In genomic region chr17:34803367-34803766, GRCm38 (mm10) we compare ENCODE assay signal across 21 mouse cellular contexts. TPM values are rescaled to one million over a fixed set of nuclear protein-coding genes. Genes with fewer than 3 reads are reported as not detected.
"Had no signal": no experiment of that assay in that cellular context is flagged by ENCODE, and none has a peak within 500 bp of the region (broad histone marks: within the 10 kb centered on the region; RNA-seq: fewer than 3 reads in every experiment).

No protein-coding gene starts in this region.

RNA-seq across cellular contexts. Expression of gene Cyp21a1, which starts 1.0 kb away (rescaled TPM):
- total RNA-seq: common myeloid progenitor, adult 5-6 weeks; forebrain, postnatal 0 days; gastrocnemius, adult 2 months; gastrocnemius, postnatal 36 days; granulocyte monocyte progenitor cell, adult 5-6 weeks; heart, adult 18-20 months; heart, adult 2 months had no signal
- polyA plus RNA-seq: cortical plate, adult 2 months; embryonic facial prominence, embryonic 10.5 days; embryonic facial prominence, embryonic 11.5 days; embryonic facial prominence, embryonic 12.5 days; embryonic facial prominence, embryonic 13.5 days; embryonic facial prominence, embryonic 14.5 days; erythroblast, embryonic 14.5 days; forebrain, embryonic 10.5 days; forebrain, embryonic 12.5 days; forebrain, embryonic 13.5 days; forebrain, embryonic 14.5 days; forebrain, embryonic 15.5 days; forebrain, embryonic 16.5 days; forebrain, postnatal 0 days; heart, embryonic 11.5 days had no signal
